Mouse (Mus musculus): Measurements from ENCODE around the gene Tsen54.

GRCm38 (mm10) chr11:115838895-115839311, 24.4 kb downstream of the Tsen54 start:
- TF ChIP-seq GATA1 (IDR thresholded peaks at IDR 0.05; ENCODE audit: low read length), result no peak
- TF ChIP-seq TAL1 (IDR thresholded peaks at IDR 0.05; ENCODE audit: low read length), result no peak

All from erythroblast, embryonic 14.5 days (primary cell).